Mouse (Mus musculus): ENCODE data around the gene Prkag3.

The Prkag3 gene

GRCm38 (mm10) chr1:74713099-74713858 is 35.7 kb downstream of the Prkag3 start, which contains the start of gene Cyp27a1:
TSS of gene Cyp27a1 (plus strand) at chr1:74713574.
- DNase-seq (ENCODE audit: low read depth) = peak; percentile 19

GRCm38 (mm10) chr1:74712461-74713098 is 36.4 kb downstream of the Prkag3 start:
- DNase-seq (ENCODE audit: low read depth) = no peak

- no peak for DNase-seq (ENCODE audit: low read depth)
Measured at GRCm38 (mm10) chr1:74712046-74712445, 37.0 kb downstream of the Prkag3 start.

GRCm38 (mm10) chr1:74709566-74709965 is 39.5 kb downstream of the Prkag3 start:
- DNase-seq (ENCODE audit: low read depth) = no peak

DNA sequence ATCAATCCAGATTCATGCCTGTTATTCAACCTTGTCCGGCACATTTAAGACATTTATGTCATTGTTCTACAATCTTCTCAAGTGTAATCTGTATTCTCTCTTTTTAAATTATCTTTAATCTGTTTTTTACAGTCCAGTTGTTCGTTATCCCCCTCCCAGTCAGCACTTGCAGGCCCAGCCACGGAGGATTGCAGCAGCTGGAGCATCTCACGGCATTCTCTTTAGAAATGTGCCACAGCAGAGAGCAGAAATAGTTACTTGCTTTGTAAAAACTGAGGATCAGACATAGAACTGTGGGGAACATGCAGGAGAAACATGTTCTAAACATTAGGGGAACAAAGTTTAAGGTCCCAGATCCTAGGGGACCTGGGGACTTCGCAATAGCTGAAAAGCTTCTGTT is 44.0 kb downstream of the Prkag3 start:
- DNase-seq (ENCODE audit: low read depth) = no peak

DNA sequence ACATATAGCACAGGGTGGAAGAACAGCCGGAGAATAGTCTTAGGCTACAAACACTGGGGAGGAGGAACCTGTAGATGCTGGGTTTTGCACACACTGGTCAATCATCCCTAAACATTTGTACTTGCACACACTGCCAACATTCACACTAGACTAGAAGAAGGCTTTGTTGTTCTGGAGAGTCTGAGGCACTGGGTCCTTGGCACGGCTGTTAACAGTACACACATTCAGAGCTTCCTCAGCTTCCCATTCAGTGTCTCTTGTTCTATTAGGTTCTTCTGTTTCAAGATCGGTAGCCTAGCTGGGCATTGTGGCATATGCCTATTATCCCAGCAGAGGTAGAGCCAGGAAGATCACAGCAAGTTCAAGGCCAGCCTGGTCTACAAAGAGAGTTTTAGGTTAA is 44.9 kb downstream of the Prkag3 start:
- DNase-seq (ENCODE audit: low read depth) = no peak

- DNase-seq (ENCODE audit: low read depth) = no peak
Measured at GRCm38 (mm10) chr1:74702142-74702553, 46.9 kb downstream of the Prkag3 start.

DNA sequence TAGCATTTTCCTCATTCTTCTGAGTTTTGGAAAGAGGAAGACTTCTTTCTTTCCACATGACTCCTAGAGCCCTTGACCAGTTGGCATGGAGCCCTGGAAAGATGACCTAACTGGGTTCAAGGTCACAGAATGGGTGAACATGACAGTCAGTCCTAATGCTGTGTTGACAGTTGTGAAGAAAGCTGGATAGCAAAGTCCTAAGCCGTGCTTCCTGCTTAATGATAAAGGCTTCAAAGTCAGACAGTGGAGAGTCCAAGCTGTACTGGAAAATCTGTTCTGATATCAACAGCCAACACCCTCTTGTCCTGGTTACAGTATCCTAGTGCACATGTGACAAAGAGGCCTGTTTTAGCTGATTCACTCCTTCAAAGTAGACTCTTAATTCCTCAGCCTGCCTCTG is 50.2 kb downstream of the Prkag3 start:
- DNase-seq (ENCODE audit: low read depth) = no peak

- no peak for DNase-seq (ENCODE audit: low read depth)
Measured at GRCm38 (mm10) chr1:74698353-74698752, 50.7 kb downstream of the Prkag3 start.

GRCm38 (mm10) chr1:74697416-74697815 is 51.6 kb downstream of the Prkag3 start:
- no peak for DNase-seq (ENCODE audit: low read depth)

DNA sequence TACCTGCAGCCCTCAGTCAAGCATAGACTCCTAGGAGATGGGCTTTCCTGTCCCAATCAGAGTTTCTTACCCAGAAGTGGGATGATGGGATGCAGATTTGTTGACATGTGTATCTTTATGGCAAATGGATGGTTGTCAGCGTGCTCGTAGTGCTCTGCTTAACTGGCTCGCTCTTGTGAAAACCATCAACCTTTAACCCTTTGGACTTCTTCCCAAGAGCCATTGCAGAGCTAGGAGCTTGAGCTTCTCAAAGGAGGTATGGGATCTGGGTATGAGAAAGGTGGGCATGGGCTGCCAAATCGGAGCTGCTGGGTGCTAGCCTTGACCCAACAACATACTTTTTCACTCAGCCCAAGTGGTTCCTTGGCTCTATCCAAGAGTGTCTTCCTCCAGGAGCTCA is 53.2 kb downstream of the Prkag3 start:
- no peak for DNase-seq (ENCODE audit: low read depth)

DNA sequence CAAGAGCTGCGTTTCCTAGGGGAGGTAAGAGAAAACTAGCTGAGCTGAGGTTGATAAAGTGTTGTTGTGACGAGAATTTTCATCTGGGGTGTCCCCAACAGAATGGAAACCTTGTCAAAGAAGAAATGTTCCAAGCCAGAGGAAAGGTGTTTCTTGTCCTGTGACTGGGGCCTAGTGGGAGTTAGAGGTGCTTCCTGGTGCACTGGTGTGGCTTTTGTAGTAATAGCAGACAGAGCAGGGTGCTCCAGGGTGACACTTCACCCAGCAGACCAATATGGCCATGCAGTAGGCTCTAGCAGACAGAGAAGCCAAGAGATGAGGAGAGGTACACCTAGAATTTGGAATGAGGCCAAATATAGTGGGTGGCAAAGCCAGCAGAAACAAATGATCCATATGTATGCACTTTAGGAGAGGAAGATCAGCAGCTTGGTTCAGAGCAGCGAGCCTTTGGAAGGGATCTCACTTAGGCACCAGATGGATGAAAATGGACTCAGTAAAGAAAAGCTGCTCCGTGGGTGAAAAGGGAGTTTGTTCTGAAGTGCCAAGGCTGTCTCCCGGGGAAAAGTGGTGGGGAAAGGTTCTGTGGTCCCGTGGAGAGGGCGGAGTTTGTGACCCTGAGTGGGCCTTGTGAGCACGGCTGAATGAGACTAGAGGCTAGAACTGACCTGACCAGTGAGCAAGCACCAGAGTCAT is 55.0 kb downstream of the Prkag3 start:
- DNase-seq (ENCODE audit: low read depth) = no peak

Data from fibroblast of lung, adult 2 months (primary cell).